Mouse (Mus musculus): Measurements from ENCODE around the gene Fam20c.
A peak's percentile ranks its signal among the peaks of the same experiment; 100 is the strongest.

Fam20c gene

GRCm38 (mm10) chr5:138820717-138821332 is 66.5 kb downstream of the Fam20c start:
- no peak for DNase-seq

GRCm38 (mm10) chr5:138825090-138825489 is 70.8 kb downstream of the Fam20c start:
- DNase-seq = no peak

- DNase-seq = no peak
These were observed 79.1 kb downstream of the Fam20c start for GRCm38 (mm10) chr5:138833406-138833805.

- DNase-seq = no peak
These were observed 80.6 kb downstream of the Fam20c start for GRCm38 (mm10) chr5:138834910-138835309.

GRCm38 (mm10) chr5:138840981-138841380 is 86.7 kb downstream of the Fam20c start:
- DNase-seq = no peak

GRCm38 (mm10) chr5:138843168-138843824 is 89.0 kb downstream of the Fam20c start:
- no peak for DNase-seq

- DNase-seq = no peak
These were observed 92.2 kb downstream of the Fam20c start for GRCm38 (mm10) chr5:138846506-138846905.

- peak; percentile 92 for DNase-seq
These were observed 93.8 kb downstream of the Fam20c start for GRCm38 (mm10) chr5:138848102-138848501.

GRCm38 (mm10) chr5:138849682-138850461 is 95.6 kb downstream of the Fam20c start:
- no peak for DNase-seq

GRCm38 (mm10) chr5:138850462-138850844 is 96.1 kb downstream of the Fam20c start:
- DNase-seq = no peak

- no peak for DNase-seq
These were observed 97.0 kb downstream of the Fam20c start for GRCm38 (mm10) chr5:138851296-138851780.

- no peak for DNase-seq
These were observed 97.8 kb downstream of the Fam20c start for GRCm38 (mm10) chr5:138852151-138852550.

GRCm38 (mm10) chr5:138853349-138853748 is 99.0 kb downstream of the Fam20c start:
- DNase-seq = no peak

- peak; percentile 79 for DNase-seq
These were observed 102.8 kb downstream of the Fam20c start for GRCm38 (mm10) chr5:138857010-138857617.

GRCm38 (mm10) chr5:138857811-138858251 is 103.5 kb downstream of the Fam20c start:
- no peak for DNase-seq
